Mouse (Mus musculus): ENCODE data around the gene Rilpl1.

Rilpl1 gene

GRCm38 (mm10) chr5:124531583-124531930 is 366 bp upstream of the Rilpl1 start:
- in situ Hi-C loops (cut with MboI, MseI) = loop anchor here in 1 of 2 experiments (10.0 kb wide), 1 partner anchor 97 kb away; the partner anchor contains the start of gene Kmt5a

- in situ Hi-C loops (cut with MboI, MseI) = loop anchor here in 1 of 2 experiments (10.0 kb wide), 1 partner anchor 95 kb away; the partner anchor contains the start of gene Kmt5a
These were observed 1.5 kb downstream of the Rilpl1 start for GRCm38 (mm10) chr5:124529697-124530096.

GRCm38 (mm10) chr5:124529191-124529651 is 2.0 kb downstream of the Rilpl1 start:
- in situ Hi-C loops (cut with MboI, MseI) = no loop called here

GRCm38 (mm10) chr5:124528791-124529190 is 2.4 kb downstream of the Rilpl1 start:
- in situ Hi-C loops (cut with MboI, MseI) = no loop called here

GRCm38 (mm10) chr5:124528351-124528750 is 2.8 kb downstream of the Rilpl1 start:
- in situ Hi-C loops (cut with MboI, MseI) = no loop called here

GRCm38 (mm10) chr5:124524943-124525342 is 6.2 kb downstream of the Rilpl1 start:
- in situ Hi-C loops (cut with MboI, MseI) = no loop called here

GRCm38 (mm10) chr5:124523032-124523431 is 8.2 kb downstream of the Rilpl1 start:
- in situ Hi-C loops (cut with MboI, MseI) = no loop called here

- in situ Hi-C loops (cut with MboI, MseI) = no loop called here
These were observed 9.6 kb downstream of the Rilpl1 start for GRCm38 (mm10) chr5:124521588-124521987.

GRCm38 (mm10) chr5:124518648-124519047 is 12.5 kb downstream of the Rilpl1 start:
- in situ Hi-C loops (cut with MboI, MseI) = loop anchor here in 1 of 2 experiments (5.0 to 10.0 kb wide), 3 partner anchors 194 to 384 kb away; no protein-coding TSS in a partner anchor

- in situ Hi-C loops (cut with MboI, MseI) = loop anchor here in 1 of 2 experiments (5.0 to 10.0 kb wide), 3 partner anchors 197 to 381 kb away; no protein-coding TSS in a partner anchor
These were observed 15.4 kb downstream of the Rilpl1 start for GRCm38 (mm10) chr5:124515789-124516188.

GRCm38 (mm10) chr5:124510536-124511050 is 20.6 kb downstream of the Rilpl1 start:
- in situ Hi-C loops (cut with MboI, MseI) = loop anchor here in 1 of 2 experiments (10.0 kb wide), 2 partner anchors 234 to 376 kb away; no protein-coding TSS in a partner anchor

GRCm38 (mm10) chr5:124509742-124510237 is 21.4 kb downstream of the Rilpl1 start:
- in situ Hi-C loops (cut with MboI, MseI) = loop anchor here in 1 of 2 experiments (10.0 kb wide), 2 partner anchors 235 to 375 kb away; no protein-coding TSS in a partner anchor

- in situ Hi-C loops (cut with MboI, MseI) = no loop called here
These were observed 22.0 kb downstream of the Rilpl1 start for GRCm38 (mm10) chr5:124509200-124509599.

GRCm38 (mm10) chr5:124506731-124507359 is 24.3 kb downstream of the Rilpl1 start:
- in situ Hi-C loops (cut with MboI, MseI) = no loop called here

GRCm38 (mm10) chr5:124505235-124505634 is 26.0 kb downstream of the Rilpl1 start:
- in situ Hi-C loops (cut with MboI, MseI) = no loop called here

GRCm38 (mm10) chr5:124503742-124504141 is 27.4 kb downstream of the Rilpl1 start:
- in situ Hi-C loops (cut with MboI, MseI) = loop anchor here in 1 of 2 experiments (5.0 kb wide), 1 partner anchor 209 kb away; no protein-coding TSS in a partner anchor

- in situ Hi-C loops (cut with MboI, MseI) = loop anchor here in 1 of 2 experiments (5.0 kb wide), 1 partner anchor 211 kb away; no protein-coding TSS in a partner anchor
These were observed 29.6 kb downstream of the Rilpl1 start for GRCm38 (mm10) chr5:124501541-124501940.

GRCm38 (mm10) chr5:124500573-124500972 is 30.6 kb downstream of the Rilpl1 start:
- in situ Hi-C loops (cut with MboI, MseI) = loop anchor here in 1 of 2 experiments (5.0 kb wide), 1 partner anchor 212 kb away; no protein-coding TSS in a partner anchor

- in situ Hi-C loops (cut with MboI, MseI) = loop anchor here in 1 of 2 experiments (5.0 kb wide), 1 partner anchor 212 kb away; no protein-coding TSS in a partner anchor
These were observed 31.2 kb downstream of the Rilpl1 start for GRCm38 (mm10) chr5:124500037-124500436.

- in situ Hi-C loops (cut with MboI, MseI) = loop anchor here in 1 of 2 experiments (5.0 kb wide), 1 partner anchor 38 kb away; no protein-coding TSS in a partner anchor
These were observed 32.2 kb downstream of the Rilpl1 start for GRCm38 (mm10) chr5:124499001-124499400.

GRCm38 (mm10) chr5:124498221-124498876 is 32.8 kb downstream of the Rilpl1 start:
- in situ Hi-C loops (cut with MboI, MseI) = loop anchor here in 1 of 2 experiments (5.0 kb wide), 1 partner anchor 39 kb away; no protein-coding TSS in a partner anchor
